Mouse (Mus musculus) kidney, postnatal 25 days (tissue): ENCODE measurements around the gene Rnase2a.
"Not testable (repeated sequence)": the region's sequence is repeated elsewhere in the genome, so short reads cannot be mapped to it uniquely, and the experiment has no call there.

Source experiments
- DNase-seq, 2 experiments: peaks; one replicate each; pipeline ENCODE4 v3.0.0; 2021; ENCODE audit warnings: mixed read lengths in 2 of 2

Gene Rnase2a

DNA sequence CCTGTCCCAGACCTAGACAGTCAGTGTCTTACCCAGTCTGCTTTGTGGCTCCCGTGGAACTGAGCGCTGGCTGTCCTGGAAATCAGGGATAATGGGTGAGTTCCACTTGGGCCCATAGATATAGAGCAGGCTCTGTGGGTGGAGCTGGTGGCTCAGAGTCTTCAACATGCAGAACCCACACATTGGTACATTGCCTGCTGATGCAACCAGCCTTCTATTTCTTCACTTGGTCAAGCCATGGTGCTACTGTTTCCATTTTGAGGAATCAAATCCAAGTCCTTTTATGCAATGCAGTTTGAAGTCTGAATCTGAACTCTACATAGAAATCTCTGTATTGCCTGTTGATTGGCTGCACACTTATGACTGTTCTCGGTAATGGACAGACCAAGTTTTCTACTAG is at the start of gene Rnase2a:
Gene Rnase2a (minus strand): TSS at position 72 of the 400 bp plus-strand sequence.
- no peak for DNase-seq

DNA sequence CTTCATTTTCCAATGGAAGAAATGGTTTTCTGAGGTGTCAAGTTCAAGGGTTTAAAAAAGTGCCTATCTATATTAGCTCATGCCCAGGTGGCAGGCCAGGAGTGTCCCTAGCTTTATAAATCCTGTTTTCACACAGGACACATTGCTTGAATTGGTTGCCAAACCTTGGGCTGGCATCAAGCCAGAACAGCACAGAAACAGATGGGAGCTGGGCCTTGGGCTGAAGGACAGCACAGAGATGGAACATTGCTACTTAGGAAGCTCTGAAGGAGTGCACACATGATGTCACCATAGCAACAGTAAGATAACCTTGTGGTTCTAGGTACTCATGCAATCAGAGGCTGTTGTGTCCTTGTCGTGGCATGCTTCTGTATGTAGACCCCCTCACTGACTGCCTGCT is 35.6 kb upstream of the Rnase2a start:
- no peak for DNase-seq

DNA sequence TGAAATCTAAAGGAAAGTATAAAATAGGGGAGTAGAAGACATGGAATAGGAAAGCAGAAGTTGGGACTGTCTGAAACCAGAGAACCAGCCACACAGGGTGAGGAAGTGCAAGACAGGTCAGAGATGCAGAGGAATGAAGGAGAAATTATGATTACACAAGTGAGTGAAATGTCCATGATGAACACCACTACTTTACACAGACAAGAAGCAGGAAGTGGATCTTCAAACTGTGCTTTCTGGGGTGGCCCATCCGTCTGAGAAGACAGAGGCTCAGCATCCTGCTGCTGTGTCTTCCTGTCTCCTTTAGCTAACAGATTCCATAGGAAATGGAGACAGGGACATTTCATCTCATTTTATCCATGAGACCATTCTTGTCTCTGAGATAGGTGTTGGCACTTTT is 22.6 kb upstream of the Rnase2a start:
- not testable (repeated sequence) for DNase-seq

DNA sequence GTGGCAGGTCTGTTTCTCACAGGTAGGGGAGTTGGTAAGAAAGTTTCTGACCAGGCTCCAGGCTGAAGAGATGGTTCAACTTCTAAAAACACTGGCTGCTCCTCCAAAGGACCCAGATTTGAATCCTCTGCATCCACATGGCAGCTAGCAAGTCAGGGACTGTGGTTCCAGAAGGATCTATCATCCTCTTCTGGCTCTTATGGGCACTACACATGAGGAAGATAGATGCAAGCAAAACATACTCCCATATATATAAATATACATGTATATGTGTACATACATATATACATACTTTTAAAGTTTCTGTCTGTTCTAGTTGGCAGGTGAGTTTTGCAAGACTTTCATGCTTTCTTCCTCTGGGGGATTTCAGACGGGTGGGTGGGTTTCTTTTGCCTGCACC is 12.8 kb upstream of the Rnase2a start:
- no peak for DNase-seq

DNA sequence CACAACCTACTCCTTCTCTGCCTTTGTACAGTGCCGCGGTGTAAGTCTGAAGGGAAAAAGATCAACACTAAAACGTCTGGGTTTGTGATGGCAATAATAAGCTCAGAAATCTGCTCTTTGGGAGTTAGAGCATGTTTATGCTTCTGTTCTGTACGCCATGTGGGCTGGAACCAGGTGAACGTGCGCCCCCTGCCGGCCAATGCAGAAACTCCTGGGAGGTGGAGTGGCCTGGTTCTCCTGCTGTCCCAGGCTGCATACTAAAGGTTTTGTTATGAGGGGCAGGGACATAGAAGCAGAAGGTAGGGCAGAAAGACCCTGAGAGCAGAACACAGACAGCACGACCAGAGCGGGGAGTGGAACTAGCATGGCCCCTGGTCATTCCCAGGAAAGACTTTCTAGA is 10.2 kb upstream of the Rnase2a start:
- DNase-seq = peak; percentile 70 to 77

DNA sequence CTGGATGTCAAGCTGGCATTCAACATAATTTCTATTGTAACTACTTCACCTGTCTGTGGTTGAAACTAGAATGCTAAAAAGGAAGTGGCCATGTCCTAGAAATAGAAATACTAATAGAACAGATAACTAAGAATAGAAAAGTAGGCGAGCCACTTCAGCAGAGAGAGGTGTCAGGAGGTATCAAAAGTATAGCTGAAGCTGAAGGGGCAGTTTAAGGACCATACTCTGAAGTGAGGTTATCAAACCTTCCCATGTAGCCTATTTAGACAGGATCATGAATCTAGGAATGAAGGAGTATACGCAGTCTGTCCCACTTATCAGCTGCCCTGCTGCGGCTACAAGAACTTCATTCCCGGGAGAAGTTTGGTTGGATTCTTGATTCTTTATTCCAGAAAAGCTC is 9.8 kb upstream of the Rnase2a start:
- no peak for DNase-seq

DNA sequence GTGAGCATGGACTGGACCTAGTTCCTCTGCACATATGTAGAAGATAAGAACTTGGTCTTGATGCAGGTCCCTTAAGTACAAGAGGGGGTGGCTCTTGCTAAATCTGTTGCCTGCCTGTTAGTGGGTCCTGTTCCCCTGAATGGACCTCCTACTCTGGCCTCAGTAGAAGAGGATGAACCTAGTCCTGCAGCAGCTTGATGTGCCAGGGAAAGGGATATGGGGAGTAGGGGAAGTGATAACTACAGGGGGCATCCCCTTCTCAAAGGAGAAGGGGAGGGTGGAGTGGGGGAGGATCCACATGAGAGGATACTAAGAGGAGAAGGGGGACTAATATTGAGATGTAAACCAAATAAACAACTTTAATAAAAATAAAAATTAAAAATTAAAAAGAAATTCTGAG is 6.5 kb upstream of the Rnase2a start:
- DNase-seq = no peak

DNA sequence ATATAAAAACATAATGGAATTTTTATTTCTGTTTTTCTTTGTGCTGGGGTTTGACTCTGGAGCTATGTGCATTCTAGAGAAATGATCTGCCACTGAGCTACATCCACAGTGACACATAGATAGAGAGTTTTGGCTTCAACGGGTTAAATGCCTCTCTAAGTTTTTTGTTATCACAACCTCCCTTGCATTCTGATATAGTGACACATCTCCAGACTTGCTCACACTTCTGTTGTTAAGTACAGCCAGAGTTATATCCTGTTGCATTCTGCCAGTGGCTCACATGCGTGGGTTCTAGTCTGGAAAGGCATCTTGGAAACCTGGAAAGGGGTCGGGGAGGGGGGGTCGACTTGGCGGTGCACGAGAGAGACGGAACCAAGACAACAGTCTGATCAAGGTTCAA is 3.8 kb upstream of the Rnase2a start:
- DNase-seq = no peak

DNA sequence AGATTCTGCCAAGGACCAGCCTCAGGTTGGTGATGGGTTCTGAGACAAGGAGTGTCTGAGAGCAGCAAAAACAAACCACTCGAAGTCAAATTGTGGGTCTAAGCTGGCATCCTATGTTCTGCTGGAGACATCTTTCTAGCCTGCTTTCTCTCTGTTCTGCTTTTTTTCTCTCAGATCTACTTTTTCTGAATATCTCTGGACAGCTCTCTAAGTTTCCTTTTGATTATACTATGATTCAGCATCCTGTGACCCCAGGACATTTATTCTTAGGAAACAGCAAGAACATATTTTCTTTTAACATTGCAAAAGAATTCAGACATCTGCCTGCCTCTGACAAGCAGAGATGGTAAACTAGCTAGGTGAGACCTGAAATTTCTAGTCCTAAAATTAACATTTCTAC is 2.3 kb downstream of the Rnase2a start:
- no peak for DNase-seq

DNA sequence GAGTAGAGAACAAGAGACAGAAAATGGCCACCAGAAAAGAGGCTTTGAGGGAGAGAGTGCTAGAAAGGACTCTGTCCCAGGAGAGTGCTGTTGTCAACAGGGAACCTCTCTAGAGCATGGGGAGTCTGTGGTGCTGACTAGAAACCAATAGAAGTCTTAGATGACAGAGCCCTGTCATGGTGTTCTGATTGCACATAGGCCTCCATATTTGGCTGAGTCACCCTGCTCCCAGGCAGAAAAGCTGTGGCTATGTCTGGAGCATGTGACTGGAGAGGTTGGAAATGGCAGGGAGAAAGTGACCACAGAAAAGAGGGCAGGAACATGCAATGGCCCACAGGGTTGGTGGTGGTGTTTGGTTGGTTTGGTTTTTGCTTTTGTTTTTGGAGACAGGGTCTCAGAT is 3.7 kb downstream of the Rnase2a start:
- DNase-seq = not testable (repeated sequence)

DNA sequence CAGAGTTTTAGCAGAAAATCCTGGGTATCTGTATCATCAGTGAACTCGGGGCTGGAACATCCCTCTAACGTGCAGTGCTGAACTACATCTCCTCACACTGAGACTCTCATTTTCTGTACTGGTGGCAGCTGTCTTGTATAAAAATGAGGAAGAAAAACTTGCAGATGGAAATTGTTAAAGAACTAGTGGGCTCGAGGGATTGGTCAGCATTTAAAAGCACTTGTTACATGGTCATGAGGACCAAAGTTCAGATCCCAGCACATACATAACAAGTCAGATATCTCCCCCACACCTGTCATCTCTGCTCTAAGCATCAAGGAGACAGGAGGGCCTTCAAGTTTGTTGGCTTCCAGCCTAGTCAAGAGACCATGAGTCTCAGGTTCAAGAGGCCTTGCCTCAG is 5.6 kb downstream of the Rnase2a start:
- DNase-seq = no peak

DNA sequence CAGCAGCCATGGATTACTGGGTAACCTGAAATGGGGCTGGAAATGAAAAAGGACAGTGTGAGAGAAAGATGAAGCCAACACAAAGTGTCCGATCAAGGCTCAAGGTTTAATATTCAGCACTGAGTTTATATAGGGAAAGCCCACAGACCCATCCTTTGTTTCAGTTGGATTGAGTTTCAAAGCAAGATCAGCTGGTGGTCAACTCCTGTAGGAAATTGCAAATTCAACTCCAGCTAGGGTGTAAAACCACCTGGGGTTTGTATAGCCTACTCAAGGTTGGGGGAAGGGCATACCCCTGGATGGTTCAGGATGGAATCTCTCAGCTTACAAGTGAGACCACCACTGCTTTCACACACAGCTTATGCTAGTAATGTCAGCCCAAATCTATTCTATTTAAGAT is 8.2 kb downstream of the Rnase2a start:
- no peak for DNase-seq

DNA sequence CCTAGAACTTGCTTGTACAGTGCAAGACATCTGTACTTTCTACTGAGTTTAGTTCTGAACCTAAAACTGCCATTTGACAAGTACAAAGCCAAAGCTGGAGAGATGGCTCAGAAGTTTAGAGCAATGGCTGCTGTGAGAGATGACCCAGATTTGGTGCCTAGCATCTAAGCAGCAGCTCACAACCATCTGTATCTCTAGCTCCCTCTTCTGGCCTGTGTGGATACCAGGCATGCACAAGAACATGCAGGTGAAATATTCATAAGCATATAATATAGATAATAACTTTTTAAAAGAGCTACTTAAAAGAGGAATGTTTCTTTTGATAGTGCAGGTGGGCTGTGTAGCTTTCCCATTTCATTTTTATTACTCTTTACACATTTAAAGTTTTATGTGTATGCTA is 15.0 kb downstream of the Rnase2a start:
- peak; percentile 46 to 55 for DNase-seq

DNA sequence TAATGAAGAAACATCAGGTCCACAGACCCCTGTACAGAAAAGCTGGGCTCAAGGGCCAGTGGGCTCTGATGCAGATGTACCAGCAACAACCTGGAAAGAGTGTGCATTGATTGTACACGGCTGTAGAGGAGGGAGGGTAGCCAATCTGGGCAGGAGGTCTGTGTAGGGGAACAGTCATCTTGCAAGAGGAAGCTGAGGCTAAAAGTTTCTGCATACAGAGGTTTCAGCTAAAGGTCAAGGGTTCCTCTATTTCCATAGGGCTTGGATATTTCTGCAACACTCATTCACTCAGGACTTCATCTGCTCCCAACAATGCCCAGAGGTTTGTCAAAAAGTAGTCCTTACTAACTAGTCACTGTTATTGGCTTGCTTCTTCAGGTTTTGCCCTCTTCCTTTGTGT is 18.4 kb downstream of the Rnase2a start:
- not testable (repeated sequence) for DNase-seq

DNA sequence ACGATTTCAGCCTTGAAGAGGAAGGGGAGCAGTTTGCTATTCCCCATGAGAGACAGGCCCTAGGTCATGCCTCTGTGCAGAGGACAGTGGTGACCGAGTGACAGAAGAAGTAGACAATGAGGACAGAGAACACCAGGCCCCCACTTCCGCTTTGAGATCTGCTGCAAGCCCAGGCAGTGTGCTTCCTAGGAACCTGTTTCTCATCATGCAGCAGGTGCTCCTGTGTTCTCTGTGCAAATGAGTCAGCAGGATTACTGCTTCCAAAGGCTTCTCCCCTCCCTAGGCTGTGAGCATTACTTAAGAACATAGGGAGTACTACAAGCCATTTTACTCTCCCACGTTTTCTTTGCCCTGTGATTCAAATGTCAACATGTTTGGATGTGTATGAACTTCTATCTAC is 26.3 kb downstream of the Rnase2a start:
- not testable (repeated sequence) for DNase-seq

DNA sequence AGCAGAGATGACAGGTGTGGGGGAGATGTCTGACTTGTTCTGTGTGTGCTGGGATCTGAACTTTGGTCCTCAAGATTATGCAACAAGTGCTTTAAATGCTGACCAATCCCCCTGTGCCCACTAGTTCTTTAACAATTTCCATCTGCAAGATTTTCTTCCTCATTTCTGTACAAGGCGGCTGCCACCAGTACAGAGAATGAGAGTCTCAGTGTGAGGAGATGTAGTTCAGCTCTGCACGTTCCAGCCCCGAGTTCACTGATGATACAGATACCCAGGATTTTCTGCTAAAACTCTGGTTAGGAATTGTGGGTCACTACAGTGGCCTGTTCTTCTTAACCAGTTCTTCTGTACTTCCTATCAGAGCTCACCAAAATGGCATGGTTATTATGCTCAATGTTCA is 35.8 kb downstream of the Rnase2a start:
- not testable (repeated sequence) for DNase-seq
